Mouse (Mus musculus) stomach, embryonic 16.5 days (tissue): ENCODE measurements around the gene Plxnc1. TPM values are rescaled to one million over a fixed set of nuclear protein-coding genes. Genes with fewer than 3 reads are reported as not detected.

Experiments used
- ATAC-seq: fragments of 200-750 bp; cut with Nextera tagmentation; 2 replicates; pipeline ENCODE4 v1.8.0; 2017; ENCODE audit warnings: moderate number of reproducible peaks, moderate TSS enrichment; ENCODE audit not compliant: insufficient read depth, low FRiP score
- H3K27ac ChIP-seq: fragments of 300-500 bp; sonication (generic); 2 replicates; pipeline ENCODE4 v1.5.1; 2014; ENCODE audit warnings: low read length
- H3K27me3 ChIP-seq: fragments of 300-500 bp; sonication (generic); 2 replicates; pipeline ENCODE4 v1.6.1; 2014; ENCODE audit warnings: low read length, control low read depth, mixed read lengths; ENCODE audit not compliant: control insufficient read depth, insufficient read depth
- H3K36me3 ChIP-seq: fragments of 300-500 bp; sonication (generic); 2 replicates; pipeline ENCODE4 v1.6.1; 2014; ENCODE audit warnings: low read length; ENCODE audit not compliant: control insufficient read depth, insufficient read depth
- H3K4me1 ChIP-seq: fragments of 300-500 bp; sonication (generic); 2 replicates; pipeline ENCODE4 v1.6.1; 2014; ENCODE audit warnings: low read length, control low read depth, mixed read lengths; ENCODE audit not compliant: control insufficient read depth, insufficient read depth
- H3K4me2 ChIP-seq: fragments of 300-500 bp; sonication (generic); 2 replicates; pipeline ENCODE4 v1.6.1; 2014; ENCODE audit warnings: low read depth, low read length, mixed read lengths
- H3K4me3 ChIP-seq: fragments of 300-500 bp; sonication (generic); replicated peaks from 2 replicates; pipeline ENCODE4 v1.5.1; 2014; ENCODE audit warnings: mild to moderate bottlenecking, low read length
- H3K9ac ChIP-seq: fragments of 300-500 bp; sonication (generic); 2 replicates; pipeline ENCODE4 v1.6.1; 2014; ENCODE audit warnings: low read length
- H3K9me3 ChIP-seq: fragments of 300-500 bp; sonication (generic); replicated peaks from 2 replicates; pipeline ENCODE4 v1.6.1; 2016; ENCODE audit warnings: low read length, control low read depth; ENCODE audit not compliant: control insufficient read depth
- WGBS: fragments of 180-500 bp; shearing (Covaris S2); extraction: QIAGEN DNeasy Blood & Tissue Kit; methylation state at CpG from one replicate; pipeline ENCODE4 v1.1.7; 2014; 5-methylcytosine and 5-hydroxymethylcytosine counted together
- polyA plus RNA-seq: library from polyadenylated mRNA; unstranded; fragments of >200 nt; fragmentation: Nextera tagmentation; extraction: Ambion mirVana; gene quantifications from 2 replicates; pipeline ENCODE4 v1.2.1, GENCODE M21; 2015

Plxnc1 gene
- polyA plus RNA-seq, 1 experiment from 2014 or later: 1.9 TPM

DNA sequence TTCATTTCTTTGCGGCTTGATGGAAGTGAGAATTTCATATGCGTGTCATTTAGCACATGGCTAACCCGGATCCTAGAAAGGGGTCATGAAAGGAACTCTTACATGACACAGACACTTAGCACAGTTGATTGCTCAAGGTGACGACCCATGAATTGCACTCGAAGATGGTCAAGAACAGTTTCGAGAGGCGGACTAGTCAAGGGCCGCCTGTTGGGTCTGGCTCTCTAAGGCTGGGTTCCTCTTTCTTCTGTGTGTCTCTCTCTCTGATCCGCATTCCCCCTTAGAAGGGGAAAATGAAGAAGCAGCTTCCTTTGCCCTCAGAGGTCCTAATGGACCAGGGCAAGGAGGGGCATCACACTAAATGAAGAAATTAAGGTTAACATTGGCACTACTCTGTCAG is 94.7 kb downstream of the Plxnc1 start:
- Histone ChIP-seq H3K4me3 (no peak overlapping the region), H3K4me1 (no peaks in the 10 kb centered on the region), H3K4me2 (no peak overlapping the region), H3K27me3 (no peaks in the 10 kb centered on the region), H3K36me3 (no peaks in the 10 kb centered on the region), H3K27ac (no peak overlapping the region), H3K9ac (no peak overlapping the region), H3K9me3 (no peaks in the 10 kb centered on the region)
- 85% methylated on average over 9 of the region's 9 CpGs for WGBS
- ATAC-seq: no peak

DNA sequence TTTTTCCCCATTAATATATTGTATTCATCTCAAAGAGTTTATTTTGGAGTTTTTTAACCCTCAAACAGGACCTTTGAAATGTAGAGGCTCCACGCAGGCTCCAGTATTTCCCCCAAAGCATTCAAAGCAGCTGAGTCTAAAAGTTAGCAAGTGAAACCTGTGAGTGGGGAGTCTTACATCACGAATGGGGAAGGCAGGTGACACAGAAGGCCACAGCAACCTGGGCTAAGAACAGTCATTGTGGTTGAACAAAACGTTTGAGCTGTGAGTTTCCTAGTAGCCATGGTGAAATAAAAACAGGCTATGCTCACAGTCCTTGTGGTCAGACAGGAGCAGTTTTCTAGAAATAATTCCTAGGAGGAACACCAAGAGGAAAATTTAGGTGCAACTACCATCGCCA is 95.3 kb downstream of the Plxnc1 start:
- ATAC-seq: no peak
- Histone ChIP-seq H3K9me3 (no peaks in the 10 kb centered on the region), H3K36me3 (no peaks in the 10 kb centered on the region), H3K27ac (no peak overlapping the region), H3K4me1 (no peaks in the 10 kb centered on the region), H3K9ac (no peak overlapping the region), H3K4me3 (no peak overlapping the region), H3K27me3 (no peaks in the 10 kb centered on the region), H3K4me2 (no peak overlapping the region)
- WGBS: 69% methylated on average over 4 of the region's 4 CpGs

GRCm38 (mm10) chr10:94848344-94848743 is 96.3 kb downstream of the Plxnc1 start:
- no peaks in the 10 kb centered on the region for H3K4me1 ChIP-seq
- WGBS: 94% methylated on average over 6 of the region's 6 CpGs
- H3K9me3 ChIP-seq: no peaks in the 10 kb centered on the region
- no peak overlapping the region for H3K9ac ChIP-seq
- no peak overlapping the region for H3K27ac ChIP-seq
- ATAC-seq: no peak
- H3K4me2 ChIP-seq: no peak overlapping the region
- no peaks in the 10 kb centered on the region for H3K27me3 ChIP-seq
- no peaks in the 10 kb centered on the region for H3K36me3 ChIP-seq
- no peak overlapping the region for H3K4me3 ChIP-seq

DNA sequence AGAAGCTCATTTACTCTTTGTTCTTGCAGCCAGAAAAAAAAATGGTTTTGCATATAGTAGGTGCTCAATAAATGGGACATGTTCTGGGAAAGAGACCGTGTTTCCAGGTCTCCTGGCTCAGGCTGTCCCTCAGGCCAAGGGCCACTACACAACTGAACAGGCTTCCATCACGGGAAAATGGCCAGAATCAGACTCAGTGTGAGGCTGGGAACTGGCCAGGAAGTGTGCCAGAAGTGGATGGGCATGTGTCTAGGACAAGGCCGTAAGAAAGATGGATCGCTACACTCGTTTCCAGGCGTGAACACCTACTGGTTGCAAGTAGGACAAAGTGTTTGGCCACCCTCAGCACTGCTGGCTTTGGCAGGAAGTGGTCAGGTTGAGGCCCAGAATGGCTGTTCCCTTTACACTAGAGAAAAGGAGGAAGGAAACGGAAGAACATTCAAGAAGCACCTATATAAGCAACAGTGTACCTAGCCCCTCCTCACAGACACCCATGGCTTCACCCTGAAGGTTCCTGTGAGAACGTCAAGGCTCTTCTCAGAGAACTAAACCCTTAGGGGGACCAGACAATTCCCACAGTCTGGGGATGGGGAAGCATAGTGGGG is 98.0 kb downstream of the Plxnc1 start:
- ATAC-seq: no peak
- no peaks in the 10 kb centered on the region for H3K27me3 ChIP-seq
- WGBS: 81% methylated on average over 8 of the region's 8 CpGs
- H3K4me3 ChIP-seq: no peak overlapping the region
- no peaks in the 10 kb centered on the region for H3K9me3 ChIP-seq
- no peak overlapping the region for H3K4me2 ChIP-seq
- no peaks in the 10 kb centered on the region for H3K36me3 ChIP-seq
- no peaks in the 10 kb centered on the region for H3K4me1 ChIP-seq
- no peak overlapping the region for H3K9ac ChIP-seq
- H3K27ac ChIP-seq: no peak overlapping the region

GRCm38 (mm10) chr10:94844692-94845091 is 99.9 kb downstream of the Plxnc1 start:
- WGBS: 77% methylated on average over 6 of the region's 6 CpGs
- no peaks in the 10 kb centered on the region for H3K9me3 ChIP-seq

GRCm38 (mm10) chr10:94835874-94836273 is 108.8 kb downstream of the Plxnc1 start:
- no peak for ATAC-seq
- Histone ChIP-seq H3K27ac (no peak overlapping the region), H3K4me3 (no peak overlapping the region), H3K9me3 (no peaks in the 10 kb centered on the region), H3K27me3 (no peaks in the 10 kb centered on the region), H3K4me1 (no peaks in the 10 kb centered on the region), H3K36me3 (no peaks in the 10 kb centered on the region), H3K9ac (no peak overlapping the region), H3K4me2 (no peak overlapping the region)
- 79% methylated on average over 9 of the region's 9 CpGs for WGBS

More at GRCm38 (mm10) chr10:94844692-94845091, 99.9 kb downstream of the Plxnc1 start:
- Histone ChIP-seq H3K4me1 (no peaks in the 10 kb centered on the region), H3K36me3 (no peaks in the 10 kb centered on the region), H3K4me3 (no peak overlapping the region), H3K27ac (no peak overlapping the region), H3K9ac (no peak overlapping the region), H3K27me3 (no peaks in the 10 kb centered on the region), H3K4me2 (no peak overlapping the region)
- no peak for ATAC-seq

DNA sequence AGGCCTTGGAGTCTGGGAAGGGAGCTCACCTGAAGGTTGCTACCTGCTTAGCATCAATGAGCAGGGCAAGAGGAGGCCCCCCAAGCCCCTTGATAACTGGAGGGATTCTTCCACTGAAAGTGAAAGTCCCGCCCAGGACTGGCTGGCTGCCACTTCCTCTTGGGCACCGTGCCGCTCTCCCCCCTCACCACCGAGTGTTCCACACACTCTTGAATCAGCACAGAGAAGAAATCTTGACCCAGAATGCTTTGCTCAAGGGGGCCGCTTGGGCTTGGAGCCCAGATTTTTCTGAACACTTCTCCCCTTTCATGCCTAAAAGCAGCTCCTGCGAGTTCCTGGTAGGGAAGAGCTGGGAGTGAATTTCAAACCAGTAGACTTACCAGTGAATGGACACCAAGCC is 115.2 kb downstream of the Plxnc1 start:
- Histone ChIP-seq H3K36me3 (no peaks in the 10 kb centered on the region), H3K4me2 (peak overlapping the region; percentile 42), H3K4me3 (0 out of 2 replicates have a peak overlapping the region, but pooled peaks have one; percentile 3), H3K4me1 (peaks cover 14% of the 10 kb centered on the region; the same call in 1 of the 2 replicates), H3K27ac (peak overlapping the region; percentile 81), H3K9ac (0 out of 2 replicates have a peak overlapping the region, but pooled peaks have one; percentile 14), H3K27me3 (no peaks in the 10 kb centered on the region), H3K9me3 (no peaks in the 10 kb centered on the region)
- WGBS: 20% methylated on average over 6 of the region's 6 CpGs
- peak; percentile 82 for ATAC-seq

DNA sequence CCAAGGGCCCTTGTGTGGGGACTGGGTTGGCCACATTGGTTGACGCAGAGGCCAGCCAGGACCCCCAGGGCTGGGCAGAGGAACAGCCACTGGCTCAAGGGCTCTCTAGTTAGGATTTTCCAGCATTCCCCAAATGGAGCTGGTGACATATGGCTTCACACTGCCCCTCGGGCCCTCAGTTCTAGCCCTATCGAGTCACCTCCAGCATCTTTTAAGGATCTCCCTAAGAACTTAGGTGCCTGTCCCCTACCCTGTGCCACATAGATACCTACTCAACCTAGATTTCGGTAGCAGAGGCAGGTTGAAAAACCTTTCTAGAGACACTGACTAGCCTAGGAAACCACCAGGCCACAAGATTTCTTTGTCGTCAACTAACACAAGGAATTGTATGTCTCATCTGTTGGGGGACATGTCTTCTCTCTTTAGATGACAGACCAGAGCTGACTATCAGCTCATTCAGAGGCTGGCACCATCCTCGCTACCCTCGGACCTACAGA is 115.9 kb downstream of the Plxnc1 start:
- Histone ChIP-seq H3K27me3 (no peaks in the 10 kb centered on the region), H3K9me3 (no peaks in the 10 kb centered on the region), H3K4me2 (peak overlapping the region; percentile 42; the same call in 1 of the 2 replicates), H3K4me3 (no peak overlapping the region), H3K36me3 (no peaks in the 10 kb centered on the region), H3K4me1 (peaks cover 14% of the 10 kb centered on the region; the same call in 1 of the 2 replicates), H3K9ac (no peak overlapping the region), H3K27ac (peak overlapping the region; percentile 81)
- 88% methylated on average over 7 of the region's 7 CpGs for WGBS
- no peak for ATAC-seq

DNA sequence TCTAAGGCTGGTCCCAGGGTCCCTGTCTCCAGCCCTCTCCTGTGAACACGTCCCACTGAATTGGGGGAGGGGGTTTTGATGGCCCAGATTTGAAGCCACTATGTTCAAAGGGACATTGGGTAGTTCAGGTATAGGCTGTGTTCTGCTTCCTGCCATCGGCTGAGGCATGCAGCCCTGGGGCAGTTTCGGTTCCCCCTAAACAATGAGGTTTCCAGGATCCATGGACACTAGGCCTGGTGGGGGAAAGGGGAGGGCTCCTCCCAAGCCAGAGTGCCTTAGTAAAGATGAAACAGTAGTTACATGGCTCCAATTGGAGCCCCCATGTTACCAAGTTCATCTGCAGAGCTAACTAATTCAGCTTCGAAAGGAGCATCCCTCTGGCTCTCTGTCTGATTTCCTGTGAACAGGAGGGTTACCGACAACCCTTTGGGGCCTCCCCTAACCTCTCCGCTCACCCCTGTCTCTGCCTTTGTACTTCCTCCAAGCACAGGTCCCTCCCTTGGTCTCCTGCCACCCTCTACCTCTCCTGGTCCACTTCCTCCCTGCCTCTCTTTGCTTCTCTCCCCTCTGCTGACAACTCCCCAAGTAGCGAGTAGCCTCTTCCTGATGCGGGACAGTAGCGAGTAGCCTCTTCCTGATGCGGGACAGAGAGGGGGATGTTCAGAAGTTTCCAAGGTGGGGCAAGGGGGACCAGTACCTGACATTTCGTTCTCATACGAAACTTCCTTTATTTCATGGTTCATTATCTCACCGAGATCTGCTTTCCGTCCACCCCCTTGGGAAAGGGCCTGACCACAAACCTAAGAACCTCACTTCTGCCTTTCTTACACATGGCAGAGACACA is 116.5 kb downstream of the Plxnc1 start:
- H3K9me3 ChIP-seq: no peaks in the 10 kb centered on the region
- no peak overlapping the region for H3K9ac ChIP-seq
- H3K27ac ChIP-seq: no peak overlapping the region; the same call in 1 of the 2 replicates
- H3K27me3 ChIP-seq: no peaks in the 10 kb centered on the region
- H3K4me1 ChIP-seq: peaks cover 14% of the 10 kb centered on the region; the same call in 1 of the 2 replicates
- no peaks in the 10 kb centered on the region for H3K36me3 ChIP-seq
- WGBS: 81% methylated on average over 14 of the region's 14 CpGs
- no peak overlapping the region for H3K4me3 ChIP-seq
- ATAC-seq: no peak
- H3K4me2 ChIP-seq: no peak overlapping the region
